Mouse (Mus musculus): Measurements from ENCODE around the gene Dact2. TPM values are rescaled to one million over a fixed set of nuclear protein-coding genes. Genes with fewer than 3 reads are reported as not detected.

Gene Dact2
- polyA plus RNA-seq, 1 experiment = 14.6 TPM

DNA sequence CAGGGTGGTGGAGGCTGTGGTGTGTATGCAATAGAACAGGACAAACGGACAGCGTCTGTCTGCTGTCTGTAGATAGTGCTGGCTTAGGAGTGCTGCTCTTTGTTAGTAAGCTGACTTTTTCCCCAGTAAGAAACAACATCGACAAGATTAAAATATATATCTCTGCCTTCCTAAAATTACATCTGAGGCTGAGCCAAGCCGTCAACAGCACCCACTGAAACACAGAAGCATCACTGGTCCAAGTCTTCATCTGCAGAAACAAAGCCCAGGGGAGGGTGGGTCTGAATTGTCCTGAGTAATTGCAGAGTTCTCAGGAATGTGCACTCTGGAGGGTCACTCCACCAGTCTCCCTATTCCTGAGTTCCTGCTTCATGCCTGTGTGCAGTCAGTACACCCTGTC is 25.2 kb downstream of the Dact2 start:
- 35% methylated on average over 4 of the region's 4 CpGs for WGBS
- DNase-seq (ENCODE audit: low read depth, low spot score) = no peak

DNA sequence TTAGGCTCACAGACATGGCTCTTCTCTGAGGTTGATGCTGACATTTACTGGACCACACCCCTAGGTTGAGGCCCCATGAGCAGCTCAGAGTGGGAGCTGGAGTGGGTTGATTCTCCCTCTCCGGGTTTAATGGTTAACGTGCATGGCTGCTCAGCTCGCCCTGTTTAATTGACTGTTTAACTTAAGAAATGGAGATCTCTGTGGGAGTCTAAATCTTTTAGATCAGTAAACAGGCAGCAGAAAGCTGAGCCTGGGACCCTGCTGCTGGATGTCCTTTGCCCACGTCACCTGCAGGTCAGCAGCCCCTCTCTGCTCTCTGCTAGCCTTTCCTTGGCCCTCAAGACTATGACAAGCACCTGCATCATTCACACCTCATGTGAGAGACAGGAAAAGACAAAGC is 25.6 kb downstream of the Dact2 start:
- DNase-seq (ENCODE audit: low read depth, low spot score) = no peak
- WGBS = 26% methylated on average over 4 of the region's 4 CpGs

DNA sequence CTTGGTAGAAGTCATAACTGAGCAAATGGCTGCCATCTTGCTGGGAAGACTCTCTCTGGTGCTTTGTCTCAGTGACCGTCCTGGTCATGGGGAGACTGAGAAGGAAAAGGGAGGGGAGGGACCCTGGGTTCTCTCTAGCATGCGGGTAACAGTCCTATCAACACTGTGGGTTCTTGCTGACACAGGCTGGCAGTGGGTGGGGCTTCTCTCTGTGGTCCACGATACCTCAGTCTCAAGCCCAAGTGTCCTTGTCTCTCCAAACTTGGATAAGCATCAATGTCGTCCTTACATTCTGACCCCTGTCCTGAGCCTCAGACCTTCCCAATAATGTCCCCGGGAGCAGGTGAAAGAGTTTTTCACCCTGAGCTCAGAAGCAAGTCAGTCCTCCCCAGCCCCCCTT is 26.1 kb downstream of the Dact2 start:
- WGBS = 38% methylated on average over 5 of the region's 5 CpGs
- no peak for DNase-seq (ENCODE audit: low read depth, low spot score)

DNA sequence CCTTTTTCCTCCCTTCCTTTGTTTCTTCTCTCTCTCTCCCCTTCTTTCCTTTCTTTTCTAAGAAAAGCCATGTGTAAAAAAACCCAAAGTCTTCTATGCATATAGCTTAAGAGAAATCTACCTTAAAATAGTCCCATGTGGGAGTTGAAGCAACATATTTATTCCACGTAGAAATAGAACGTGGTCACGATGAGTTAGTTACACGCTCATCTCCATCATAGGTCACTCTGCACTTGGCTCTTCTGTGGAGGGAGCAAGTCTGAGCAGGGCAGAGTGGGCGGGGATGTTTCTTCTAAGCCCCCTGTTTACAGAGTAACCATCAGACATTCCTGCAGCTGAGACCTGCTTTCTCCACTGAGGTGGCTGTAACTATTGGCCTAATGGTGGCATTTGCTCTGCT is 27.1 kb downstream of the Dact2 start:
- no peak for DNase-seq (ENCODE audit: low read depth, low spot score)
- 86% methylated on average over 5 of the region's 5 CpGs for WGBS

DNA sequence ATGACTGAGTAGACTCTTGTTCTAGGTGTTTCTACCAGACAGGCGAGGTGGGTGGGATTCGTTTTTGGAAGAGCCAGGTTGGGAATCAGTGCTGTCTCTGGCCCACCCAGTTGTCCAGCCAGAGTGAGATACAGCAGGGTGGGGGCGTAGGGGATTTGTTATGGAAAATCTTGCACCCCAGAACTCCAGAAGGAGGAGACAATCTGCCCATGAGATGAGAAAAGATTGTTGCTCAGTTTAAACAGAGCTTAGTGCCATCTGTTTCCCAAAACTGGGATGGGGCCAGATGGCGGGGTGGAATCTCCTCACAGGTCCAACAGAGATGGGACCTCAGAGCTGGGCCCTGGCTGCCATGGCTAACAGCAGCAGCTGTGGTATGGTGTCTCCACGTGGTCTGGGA is 28.4 kb downstream of the Dact2 start:
- 81% methylated on average over 5 of the region's 5 CpGs for WGBS
- no peak for DNase-seq (ENCODE audit: low read depth, low spot score)

DNA sequence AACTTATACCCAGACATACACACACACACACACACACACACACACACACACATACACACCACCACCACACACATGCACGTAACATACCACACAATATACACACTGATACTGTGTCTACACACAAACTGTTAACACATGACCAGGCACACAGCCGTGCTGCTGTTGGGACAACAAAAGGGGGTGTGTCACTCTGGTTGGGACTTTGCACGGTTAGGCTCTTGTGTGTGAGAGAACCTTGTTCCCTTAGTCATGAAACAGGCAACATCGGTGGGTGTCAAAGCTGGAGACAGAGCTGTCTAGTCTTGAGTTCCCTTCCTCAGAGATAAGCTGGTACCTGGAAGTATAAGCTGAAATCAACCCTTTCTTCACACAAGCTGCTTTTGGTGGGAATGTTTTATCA is 29.1 kb downstream of the Dact2 start:
- DNase-seq (ENCODE audit: low read depth, low spot score) = no peak
- 42% methylated on average over 4 of the region's 4 CpGs for WGBS

DNA sequence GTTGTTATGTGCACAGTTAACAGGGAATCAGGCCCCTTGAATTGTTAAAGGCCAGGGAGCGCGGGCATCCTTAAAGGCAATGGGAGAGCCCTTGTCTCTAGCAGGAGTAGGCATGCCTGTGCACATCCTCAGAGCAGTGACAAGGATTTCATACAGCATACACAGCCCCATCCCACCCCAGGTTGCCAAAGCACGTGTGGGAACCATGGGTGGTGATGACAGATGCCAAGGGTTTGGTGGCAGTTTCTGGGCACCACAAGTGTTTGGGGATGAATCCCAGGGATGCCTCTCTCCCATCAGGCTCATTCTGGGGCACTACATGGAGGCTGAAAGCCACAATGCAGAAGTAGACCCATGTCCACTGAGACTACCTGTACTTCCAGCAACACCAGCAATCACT is 29.7 kb downstream of the Dact2 start:
- WGBS = 88% methylated on average over 3 of the region's 3 CpGs
- DNase-seq (ENCODE audit: low read depth, low spot score) = no peak

DNA sequence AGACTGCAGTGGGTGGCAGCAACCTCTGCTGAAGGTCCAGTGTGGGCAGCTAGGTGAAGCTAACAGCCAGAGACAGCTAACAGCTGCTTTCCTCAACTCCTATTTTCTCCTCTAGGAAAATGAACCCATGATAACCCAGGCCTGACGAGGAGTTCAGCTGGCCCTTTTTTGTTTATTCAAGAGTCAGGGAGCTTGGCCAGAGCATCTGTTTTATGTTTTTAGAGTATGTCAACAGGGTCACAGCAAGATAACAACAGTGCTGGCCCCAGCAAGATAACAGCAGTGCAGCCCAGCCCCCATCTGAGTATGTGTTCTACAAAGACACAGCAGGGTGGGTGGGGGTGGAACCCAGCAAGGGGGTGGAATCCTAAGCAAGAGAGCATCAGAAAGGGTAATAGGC is 30.6 kb downstream of the Dact2 start:
- 24% methylated on average over 1 of the region's 1 CpGs for WGBS
- no peak for DNase-seq (ENCODE audit: low read depth, low spot score)

DNA sequence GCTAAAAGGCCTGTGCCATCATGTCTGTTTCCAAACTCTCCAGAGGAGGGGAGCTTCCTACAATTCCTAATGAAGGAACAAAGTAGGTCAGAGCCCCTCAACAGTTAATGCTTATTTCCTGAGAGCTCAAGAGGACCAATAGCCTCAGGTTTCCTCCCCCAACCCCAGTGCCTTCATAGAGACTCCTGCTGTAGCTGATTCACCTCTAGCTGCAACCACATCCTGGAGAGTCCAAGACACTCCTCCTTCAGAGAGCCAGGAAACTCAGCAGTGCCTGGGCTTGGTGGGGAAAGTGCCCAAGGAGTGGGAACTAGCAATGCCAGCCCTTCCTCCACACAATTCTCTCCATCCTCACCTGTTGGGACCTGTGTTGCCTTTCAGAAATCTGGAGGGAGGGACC is 31.4 kb downstream of the Dact2 start:
- DNase-seq (ENCODE audit: low read depth, low spot score) = no peak

DNA sequence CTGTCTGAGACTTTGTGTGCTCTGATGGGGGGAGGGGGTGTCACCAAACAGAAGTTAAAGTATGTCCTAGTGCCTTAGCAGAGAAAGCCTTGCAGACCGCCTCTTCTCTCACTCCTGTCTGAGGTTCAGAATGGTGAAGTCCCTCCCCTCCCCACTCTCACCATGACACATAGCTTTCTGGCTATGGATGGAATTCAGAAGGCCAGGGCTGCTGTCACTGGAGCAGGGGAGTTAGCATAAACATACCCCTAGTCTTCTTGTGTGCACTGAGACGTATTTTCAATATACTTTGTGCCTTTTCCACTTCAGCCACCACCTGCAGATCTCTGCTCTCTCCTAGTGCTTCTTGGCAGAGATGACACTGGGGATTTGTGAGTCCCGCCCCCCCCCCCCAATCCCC is 31.9 kb downstream of the Dact2 start:
- DNase-seq (ENCODE audit: low read depth, low spot score) = no peak
- 82% methylated on average over 3 of the region's 3 CpGs for WGBS

DNA sequence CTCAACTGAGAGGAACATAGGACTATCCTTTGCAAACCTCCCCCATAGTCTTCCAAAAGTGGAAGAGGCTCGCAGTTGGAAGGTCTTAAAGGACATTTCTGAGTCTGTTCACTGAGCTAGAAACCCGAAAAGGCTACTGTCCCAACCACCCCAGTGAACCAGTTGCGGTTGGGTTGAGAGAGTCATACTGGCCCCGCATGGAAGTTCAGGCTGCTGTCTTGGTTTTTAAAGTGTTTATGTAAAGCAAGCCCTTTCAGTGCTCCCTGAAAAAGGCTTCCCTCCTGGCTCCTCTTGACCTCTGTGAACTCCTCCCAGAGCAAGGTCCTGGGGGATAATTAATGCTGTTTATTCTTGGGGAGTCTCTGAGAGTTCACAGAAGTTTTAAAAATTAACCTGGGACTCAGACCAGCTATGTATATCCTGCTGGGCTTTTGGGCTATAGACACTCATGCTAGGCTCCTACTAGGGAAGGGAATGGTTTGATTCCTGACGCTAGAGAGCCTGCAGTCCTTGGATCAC is 33.1 kb downstream of the Dact2 start:
- WGBS = 70% methylated on average over 5 of the region's 5 CpGs
- DNase-seq (ENCODE audit: low read depth, low spot score) = no peak

DNA sequence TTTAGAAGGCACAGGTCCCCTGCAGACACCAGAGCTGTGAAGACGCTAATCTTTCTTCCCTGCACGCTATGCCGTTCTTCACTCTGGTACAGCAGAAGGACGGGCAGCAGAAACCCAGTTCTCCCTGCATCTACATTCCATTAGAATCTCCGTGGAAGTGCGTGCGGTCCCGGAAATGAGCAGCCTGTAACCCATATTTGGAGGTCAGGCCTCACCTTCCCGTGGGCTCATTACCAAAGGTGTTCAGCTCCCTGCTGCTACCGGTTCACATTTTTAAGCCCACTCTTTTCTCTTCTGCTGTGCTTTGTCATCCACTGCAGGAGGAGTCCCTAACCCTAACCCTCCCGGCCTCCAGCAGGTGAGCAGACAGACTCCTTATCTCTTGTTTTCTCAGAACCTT is 34.7 kb downstream of the Dact2 start:
- WGBS = 74% methylated on average over 11 of the region's 11 CpGs
- DNase-seq (ENCODE audit: low read depth, low spot score) = no peak

DNA sequence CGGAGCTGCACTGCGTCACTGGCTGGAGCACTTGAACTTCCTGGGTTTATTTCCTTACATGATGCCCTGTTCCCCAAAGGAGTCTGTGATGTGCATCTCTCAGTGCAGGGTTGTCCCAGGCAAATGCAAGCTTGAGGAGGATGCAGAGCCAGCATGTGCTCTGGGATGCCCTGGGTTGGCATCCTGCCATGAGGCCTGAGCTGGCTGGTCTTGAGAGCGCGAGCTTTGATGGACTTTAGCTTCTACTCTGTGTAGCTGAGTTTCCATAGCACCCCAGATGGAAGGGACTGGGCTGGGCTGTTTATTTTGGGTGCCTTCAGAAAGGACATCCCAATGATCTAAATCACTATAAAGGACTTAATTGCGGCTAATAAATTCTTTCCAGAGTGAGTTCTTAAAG is 36.5 kb downstream of the Dact2 start:
- no peak for DNase-seq (ENCODE audit: low read depth, low spot score)
- WGBS = 42% methylated on average over 5 of the region's 5 CpGs

DNA sequence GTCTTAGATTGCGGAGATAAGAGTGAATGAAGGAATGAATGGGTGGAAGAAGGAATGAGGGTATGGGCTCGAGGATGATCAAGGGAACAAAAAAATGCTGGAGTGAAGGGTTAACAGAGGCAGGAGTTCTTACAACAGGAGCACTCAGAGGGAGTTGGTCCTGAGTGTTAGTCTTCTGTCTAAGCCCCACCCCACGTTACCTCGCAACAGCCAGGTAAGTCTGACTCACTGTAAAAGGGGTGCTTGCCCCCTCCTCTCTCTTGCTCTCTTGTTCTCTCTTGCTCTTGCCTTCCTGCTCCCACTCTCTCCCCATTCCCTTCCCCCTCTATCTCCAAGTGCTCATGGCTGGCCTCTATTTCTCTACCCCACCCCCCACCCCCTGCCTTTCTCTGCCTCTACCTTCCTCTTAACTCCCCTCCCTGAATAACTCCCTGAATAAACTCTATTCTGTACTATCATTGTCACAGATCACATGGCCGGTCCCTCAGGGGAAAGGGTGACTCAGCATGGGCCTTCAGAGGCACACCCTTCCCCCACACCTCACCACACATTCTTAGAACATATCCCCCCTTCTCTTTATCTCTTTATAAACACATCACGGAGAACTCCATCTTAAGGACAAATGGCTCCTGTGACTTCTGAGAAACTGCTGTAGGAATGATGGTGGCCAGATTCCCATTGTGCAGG is 37.2 kb downstream of the Dact2 start:
- 51% methylated on average over 6 of the region's 6 CpGs for WGBS
- DNase-seq (ENCODE audit: low read depth, low spot score) = no peak

DNA sequence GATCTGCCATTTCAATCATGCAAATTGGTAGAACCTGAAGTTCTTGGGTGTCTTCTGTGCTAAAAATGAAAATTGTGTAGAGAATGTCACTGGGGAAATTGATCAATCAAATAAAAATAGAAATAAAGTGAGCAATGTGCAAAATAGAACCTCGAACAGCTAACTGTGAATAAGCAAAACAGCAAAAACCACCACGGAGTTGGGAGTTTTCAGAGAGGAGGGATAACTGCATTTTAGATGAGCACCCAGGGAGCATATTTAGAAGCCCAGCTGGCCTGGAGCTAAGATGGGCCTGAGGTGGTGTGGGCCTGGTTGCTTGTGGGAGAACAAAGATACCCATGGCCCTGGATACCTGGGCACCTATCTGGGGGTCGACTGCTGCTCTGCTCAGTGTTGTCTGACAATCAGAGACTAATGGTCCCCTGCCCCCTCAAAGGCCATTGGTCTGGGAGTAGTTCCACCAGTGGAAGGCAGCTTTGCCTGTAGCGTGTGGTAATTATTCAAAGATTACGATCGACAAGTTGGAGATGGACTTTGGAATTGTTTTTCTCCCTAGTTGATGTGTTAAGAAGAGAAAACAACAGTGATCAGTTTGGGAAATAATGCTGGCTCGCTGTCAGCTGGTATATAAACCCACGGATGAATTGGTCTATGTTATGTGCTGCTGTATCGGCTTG is 38.0 kb downstream of the Dact2 start:
- 51% methylated on average over 9 of the region's 9 CpGs for WGBS
- no peak for DNase-seq (ENCODE audit: low read depth, low spot score)

DNA sequence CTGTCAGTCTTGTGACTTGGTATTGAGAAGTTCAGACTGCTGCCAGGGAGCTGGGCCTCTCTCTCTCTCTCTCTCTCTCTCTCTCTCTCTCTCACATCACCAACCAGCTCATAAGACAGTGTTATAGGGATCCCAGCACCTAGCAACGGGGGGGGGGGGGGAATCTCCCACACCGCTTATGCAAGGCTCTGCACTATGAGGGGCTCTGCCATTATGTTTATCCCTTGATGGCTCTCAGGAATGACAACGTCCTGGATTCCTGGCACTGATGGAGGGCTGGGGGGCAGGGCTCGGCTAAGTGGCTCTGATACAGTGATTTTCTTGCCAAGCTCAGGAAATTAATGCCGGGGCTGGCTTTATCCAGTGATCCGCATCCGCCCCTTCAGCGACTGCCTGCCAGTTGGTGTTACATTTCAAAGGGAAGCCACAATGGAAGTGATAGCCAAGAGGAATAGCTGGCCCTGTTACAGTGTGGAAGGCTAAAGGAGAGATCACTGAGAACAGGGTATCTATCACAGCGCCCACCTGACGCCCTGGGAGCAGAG is 38.7 kb downstream of the Dact2 start:
- DNase-seq (ENCODE audit: low read depth, low spot score) = no peak
- 43% methylated on average over 10 of the region's 10 CpGs for WGBS

DNA sequence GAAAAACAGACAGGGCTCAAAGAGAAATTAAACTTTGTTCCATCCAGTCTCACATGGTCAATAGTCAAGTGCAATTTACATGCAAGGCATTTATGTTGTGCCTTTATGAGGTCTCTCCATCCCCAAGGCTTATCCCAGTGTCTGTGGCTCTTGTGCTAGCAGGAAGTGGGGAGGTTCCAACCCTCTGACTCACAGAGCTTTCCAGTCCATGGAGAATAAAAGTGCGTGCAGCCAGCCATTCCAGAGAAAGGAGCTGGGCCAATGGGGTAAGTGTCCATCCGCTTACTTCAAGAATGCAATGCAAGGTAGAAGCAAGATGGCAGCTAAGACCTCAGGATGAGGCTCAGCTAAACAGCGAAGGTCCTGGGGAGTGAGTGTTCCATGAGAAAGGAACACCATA is 43.3 kb downstream of the Dact2 start:
- WGBS = 75% methylated on average over 3 of the region's 3 CpGs
- DNase-seq (ENCODE audit: low read depth, low spot score) = no peak

DNA sequence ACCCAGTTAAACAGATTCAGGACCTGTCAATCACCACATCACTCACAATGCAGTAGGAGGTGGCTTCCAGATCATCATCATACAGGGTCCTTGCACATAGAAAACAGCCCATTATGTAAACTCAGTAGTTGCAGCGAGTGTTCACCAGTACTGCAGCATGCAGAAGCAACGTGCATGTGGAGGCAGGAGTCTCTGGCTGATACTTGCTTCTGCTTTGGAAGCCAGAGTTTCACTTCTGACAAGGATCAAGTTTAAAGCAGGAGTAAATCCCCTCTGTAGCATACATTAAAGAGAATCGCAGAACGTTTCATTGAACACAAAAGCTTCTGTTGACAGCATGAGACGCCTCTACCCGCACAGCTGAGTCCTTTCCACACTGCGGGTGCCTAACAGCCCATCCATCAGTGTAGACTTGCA is 46.3 kb downstream of the Dact2 start:
- WGBS = 72% methylated on average over 7 of the region's 7 CpGs
- no peak for DNase-seq (ENCODE audit: low read depth, low spot score)

All from large intestine, adult 2 months (tissue).